29 mouse cellular contexts compared by ENCODE assay signal in genomic region chr2:46261618-46262017, GRCm38 (mm10).
"Had no signal": no experiment of that assay in that cellular context is flagged by ENCODE, and none has a peak within 500 bp of the region (broad histone marks: within the 10 kb centered on the region; RNA-seq: fewer than 3 reads in every experiment).

No protein-coding gene starts in this region.

- H3K27ac ChIP-seq: gastrocnemius, adult 2 months; heart, adult 2 months; heart, embryonic 13.5 days; heart, embryonic 15.5 days; hindbrain, embryonic 13.5 days; hindbrain, embryonic 15.5 days; hindbrain, postnatal 0 days; kidney, embryonic 15.5 days; kidney, postnatal 0 days; left cerebral cortex, adult 2 months; limb, embryonic 10.5 days; limb, embryonic 12.5 days; liver, embryonic 13.5 days; liver, embryonic 15.5 days had no signal

- H3K36me3 ChIP-seq: heart, embryonic 13.5 days; heart, embryonic 15.5 days; hindbrain, embryonic 13.5 days; hindbrain, embryonic 15.5 days; kidney, embryonic 15.5 days; limb, embryonic 10.5 days; limb, embryonic 12.5 days; liver, embryonic 13.5 days; liver, embryonic 15.5 days had no signal

- H3K9ac ChIP-seq: heart, embryonic 13.5 days; heart, embryonic 15.5 days; hindbrain, embryonic 13.5 days; hindbrain, embryonic 15.5 days; kidney, embryonic 15.5 days; limb, embryonic 12.5 days; liver, embryonic 13.5 days; liver, embryonic 15.5 days had no signal

- DNase-seq: gastrocnemius, adult 2 months; gastrocnemius, postnatal 14 days; gastrocnemius, postnatal 36 days; heart, adult 11 months; heart, adult 2 months; heart, postnatal 14 days; heart, postnatal 36 days; kidney, adult 11 months; kidney, adult 2 months; kidney, adult 9 months; kidney, postnatal 14 days; kidney, postnatal 36 days; layer of hippocampus, adult 9-11 months; liver; liver, embryonic 13.5 days had no signal

- H3K4me2 ChIP-seq: heart, embryonic 11.5 days; heart, embryonic 13.5 days; heart, embryonic 15.5 days; hindbrain, embryonic 13.5 days; hindbrain, embryonic 15.5 days; kidney, embryonic 15.5 days; limb, embryonic 12.5 days; liver, embryonic 11.5 days; liver, embryonic 13.5 days; liver, embryonic 15.5 days had no signal

- H3K4me3 ChIP-seq: gastrocnemius, adult 2 months; heart, adult 2 months; heart, embryonic 13.5 days; heart, embryonic 15.5 days; hindbrain, embryonic 13.5 days; hindbrain, embryonic 15.5 days; kidney, embryonic 15.5 days; left cerebral cortex, adult 2 months; limb, embryonic 10.5 days; limb, embryonic 12.5 days; liver, embryonic 13.5 days; liver, embryonic 15.5 days had no signal

- H3K9me3 ChIP-seq: heart, embryonic 13.5 days; heart, embryonic 15.5 days; hindbrain, embryonic 13.5 days; hindbrain, embryonic 15.5 days; kidney, embryonic 15.5 days; limb, embryonic 10.5 days; limb, embryonic 12.5 days; liver, embryonic 13.5 days; liver, embryonic 15.5 days had no signal

- H3K4me1 ChIP-seq: heart, embryonic 13.5 days; heart, embryonic 15.5 days; hindbrain, embryonic 13.5 days; hindbrain, embryonic 15.5 days; kidney, embryonic 15.5 days; limb, embryonic 10.5 days; limb, embryonic 12.5 days; liver, embryonic 13.5 days; liver, embryonic 15.5 days had no signal

- ATAC-seq: hindbrain, postnatal 0 days; intestine, embryonic 16.5 days had no signal

- H3K27me3 ChIP-seq: heart, embryonic 13.5 days; heart, embryonic 15.5 days; hindbrain, embryonic 13.5 days; hindbrain, embryonic 15.5 days; kidney, embryonic 15.5 days; limb, embryonic 12.5 days; liver, embryonic 13.5 days; liver, embryonic 15.5 days had no signal
